Mouse (Mus musculus) lung, adult 2 months (tissue): ENCODE data around the gene Lsamp.

Experiments
- CTCF ChIP-seq: fragments of 200-500 bp; IDR thresholded peaks from 2 replicates; pipeline ENCODE4 v1.5.1; 2011; ENCODE audit warnings: mild to moderate bottlenecking, low read length, control low read depth; ENCODE audit not compliant: insufficient read depth
- POLR2A ChIP-seq: fragments of 200-500 bp; IDR thresholded peaks from 2 replicates; pipeline ENCODE4 v1.6.1; 2011; ENCODE audit warnings: low read depth, mild to moderate bottlenecking, control low read depth, low read length, borderline replicate concordance; ENCODE audit errors: extremely low read depth

DNA sequence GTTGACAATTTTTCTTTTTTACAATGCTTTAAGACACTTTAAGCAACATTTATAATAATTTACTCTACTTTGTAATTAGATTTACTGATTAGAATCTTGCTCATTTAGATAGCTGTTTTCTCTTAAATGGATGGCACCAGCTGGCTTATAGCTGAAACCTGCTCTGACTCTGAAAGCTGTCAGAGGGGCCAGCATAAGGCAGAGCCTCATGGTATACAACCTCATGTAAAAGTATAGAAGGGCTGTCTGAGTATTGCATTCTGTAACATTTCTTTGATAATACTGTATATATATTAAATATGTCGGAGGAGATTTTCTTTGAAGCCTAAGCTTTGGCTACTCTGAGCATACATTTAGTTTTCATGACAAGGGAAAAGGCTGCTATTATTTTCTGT, 1953.4 kb downstream of the Lsamp start:
- TF ChIP-seq CTCF = no peak
- TF ChIP-seq POLR2A = no peak
